Mouse (Mus musculus): ENCODE measurements at regions not wholly inside any gene's neighbourhood (a gene's known extent, or its start where the extent isn't known, plus 50 kb on each side); places are given as distances from the start of the nearest gene placed in this dataset.

DNA sequence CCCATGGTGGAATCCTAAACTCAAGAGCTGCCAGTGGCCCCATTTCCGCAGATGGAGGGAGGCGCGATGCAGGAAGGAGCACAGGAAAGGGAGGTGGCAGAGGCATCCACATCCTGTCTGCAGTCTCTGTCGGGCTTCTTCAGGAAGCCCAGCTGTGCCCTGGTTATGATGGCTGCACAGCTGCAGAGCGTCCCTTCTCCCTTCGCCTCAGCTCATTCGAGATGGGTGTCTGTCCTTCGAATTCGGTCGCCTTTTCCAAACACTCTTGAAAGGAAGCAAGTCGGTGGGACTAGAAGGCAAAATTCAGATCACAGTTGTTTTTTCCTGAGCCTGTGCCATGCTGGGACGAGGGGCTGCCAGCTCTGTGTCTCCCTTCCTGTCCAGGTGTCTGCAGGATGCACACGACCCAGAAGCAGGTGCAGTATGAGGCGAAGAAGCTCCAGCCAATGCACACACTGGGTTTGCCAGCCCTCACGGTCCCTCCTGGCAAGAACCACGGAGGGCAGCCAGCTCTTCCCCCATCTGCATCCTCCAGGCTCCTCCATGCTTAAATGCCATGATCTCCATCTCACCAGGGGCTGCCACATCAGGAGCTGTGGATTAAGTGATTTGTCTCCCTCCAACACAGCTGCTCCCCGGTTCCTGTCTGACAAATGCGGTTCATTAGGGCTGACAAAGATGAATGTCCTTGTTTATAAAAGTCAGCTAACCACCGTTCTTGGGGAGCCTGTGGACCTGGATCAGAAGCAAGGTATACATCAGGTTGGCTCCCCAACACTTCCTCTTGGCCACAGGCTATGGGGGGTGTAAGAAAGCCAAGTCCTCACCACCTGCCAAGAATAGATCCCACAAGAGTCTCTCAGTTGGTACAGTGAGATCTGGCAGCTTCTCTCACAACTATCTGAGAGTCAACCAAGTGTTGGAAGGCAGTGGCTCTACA is 79.3 kb upstream of the Wscd1 start:
- no peak for DNase-seq (ENCODE audit: low read depth, low spot score)

DNA sequence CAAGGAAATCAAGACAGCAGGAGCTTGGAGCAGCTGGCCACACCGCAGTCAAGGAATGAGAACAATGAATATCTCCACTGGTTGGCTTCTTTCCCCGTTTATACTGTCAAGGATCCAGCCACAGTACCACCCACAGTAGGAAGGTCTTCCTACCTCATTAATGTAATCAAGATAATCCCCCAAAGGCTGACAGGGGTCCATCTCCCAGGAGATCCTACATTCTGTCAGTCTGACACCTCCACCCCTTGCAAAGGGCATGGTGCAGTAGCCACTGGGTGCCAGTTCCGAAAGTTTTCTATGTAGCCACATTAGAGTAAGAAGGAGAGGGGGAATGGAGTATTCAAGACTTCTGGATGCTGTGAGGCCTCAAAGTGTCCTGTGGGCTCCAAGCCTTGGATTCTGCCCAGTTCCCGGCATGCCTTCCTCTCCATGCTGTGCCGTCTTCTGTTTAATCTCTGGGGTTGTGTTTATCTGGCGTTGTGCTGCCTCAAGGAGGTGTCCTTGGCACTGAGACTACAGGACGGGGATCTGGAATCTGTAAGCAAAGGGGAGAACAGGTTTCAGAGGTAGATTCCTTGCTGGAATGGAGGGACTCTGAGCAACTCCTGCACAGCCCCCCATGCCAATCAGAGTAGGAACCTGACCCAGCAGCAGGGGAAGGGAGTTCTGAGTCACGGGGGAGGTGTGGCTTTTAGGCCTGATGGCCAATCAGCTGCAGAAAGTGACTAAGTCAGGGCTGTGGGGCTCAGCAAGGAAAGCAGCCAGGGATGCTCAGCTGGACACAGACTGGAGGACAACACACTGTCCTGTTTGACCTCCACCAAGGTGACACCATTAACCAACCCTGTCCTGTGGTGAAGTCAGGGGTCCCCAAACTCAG is 77.3 kb upstream of the Wscd1 start:
- DNase-seq (ENCODE audit: low read depth, low spot score): no peak

DNA sequence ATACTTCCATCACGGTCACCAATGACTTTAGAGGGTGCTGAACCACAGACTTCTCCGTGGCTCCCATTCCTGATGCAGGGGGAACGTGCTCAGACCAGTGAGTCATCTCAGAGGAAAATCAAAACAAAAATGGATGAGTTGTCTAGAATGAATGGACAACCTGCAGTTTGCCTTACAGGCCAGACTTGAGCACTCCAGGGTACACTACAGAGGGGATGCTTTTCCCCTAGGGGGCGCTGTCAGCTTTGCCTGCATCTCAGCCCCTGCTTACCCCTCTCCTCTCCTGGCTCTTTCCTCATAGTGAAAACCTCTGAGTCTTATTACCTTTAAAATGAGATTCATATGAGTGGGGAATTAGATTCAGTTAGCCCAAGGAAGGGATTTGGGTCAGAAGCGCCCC is 75.4 kb upstream of the Wscd1 start:
- DNase-seq (ENCODE audit: low read depth, low spot score): peak; percentile 51

- DNase-seq (ENCODE audit: low read depth, low spot score): no peak
These were observed 73.9 kb upstream of the Wscd1 start for GRCm38 (mm10) chr11:71675714-71676313.

DNA sequence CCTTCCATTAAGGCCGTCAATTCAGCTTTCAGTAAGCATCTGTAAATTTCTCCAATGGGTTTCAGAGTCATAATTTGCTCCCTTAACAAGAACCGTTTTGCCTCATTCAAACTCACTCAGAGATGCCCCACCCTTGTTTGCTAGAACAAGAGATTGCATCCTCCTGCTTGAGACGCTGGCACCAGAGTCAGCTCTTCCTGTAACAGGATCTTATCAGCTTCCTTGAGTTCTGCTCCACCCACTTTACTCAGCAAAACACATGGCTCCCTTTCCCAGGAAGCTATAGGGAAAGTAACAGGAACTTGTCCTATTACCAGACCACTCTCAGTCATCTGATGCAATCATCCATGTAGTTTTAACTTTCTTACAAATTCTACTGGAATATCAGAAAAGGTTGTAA is 52.7 kb upstream of the Wscd1 start:
- peak; percentile 14 for DNase-seq (ENCODE audit: low read depth, low spot score)

- no peak for DNase-seq (ENCODE audit: low read depth, low spot score)
These were observed 50.9 kb upstream of the Wscd1 start for GRCm38 (mm10) chr11:71698836-71699235.
